Comparison of ENCODE assay signal across 9 mouse cellular contexts in genomic region chr3:27189320-27190261, GRCm38 (mm10). TPM values are rescaled to one million over a fixed set of nuclear protein-coding genes. Genes with fewer than 3 reads are reported as not detected.
DNase-seq lines count a peak whose midpoint lies in the region; ATAC-seq and TF ChIP-seq lines count a peak whose summit lies in the region.
"Had no signal": no experiment of that assay in that cellular context is flagged by ENCODE, and none has a peak within 500 bp of the region (broad histone marks: within the 10 kb centered on the region; RNA-seq: fewer than 3 reads in every experiment).

No protein-coding gene starts in this region.

- H3K27ac ChIP-seq in liver, embryonic 11.5 days (ENCODE audit: low read depth, low read length), result no peak overlapping the region
- H3K27ac ChIP-seq in cerebellum, adult 2 months (ENCODE audit: insufficient read depth, low read length), result no peak overlapping the region
- H3K27ac ChIP-seq in layer of hippocampus, adult 2 months, result peak overlapping the region; percentile 47
- H3K27ac ChIP-seq: heart, embryonic 15.5 days had no signal

- TF ChIP-seq CTCF in cerebellum, adult 2 months (IDR thresholded peaks at IDR 0.05; ENCODE audit: borderline replicate concordance, insufficient read depth, low read depth, low read length), result no peak
- no peak for TF ChIP-seq CTCF in layer of hippocampus, adult 2 months (conservative IDR thresholded peaks at IDR 0.05)

- peak; percentile 54 for DNase-seq in liver
- no peak for DNase-seq in liver, embryonic 11.5 days (ENCODE audit: low spot score)
- DNase-seq in cerebellum, adult 2 months, result peak; percentile 50 to 52
- peak; percentile 45 to 72 for DNase-seq in heart, adult 9 months (ENCODE audit: low spot score in 2 of 2)
- peak; percentile 79 to 85 for DNase-seq in layer of hippocampus, adult 2 months (ENCODE audit: low spot score in 2 of 2)
- peak; percentile 93 for DNase-seq in lung, postnatal 36 days
- DNase-seq in urinary bladder, postnatal 10 days (ENCODE audit: low spot score), result peak; percentile 32
- DNase-seq in T-cell, adult 2 months (ENCODE audit: low spot score), result no peak

- no peak overlapping the region for H3K4me3 ChIP-seq in liver, embryonic 11.5 days (ENCODE audit: low read depth, low read length)
- no peak overlapping the region for H3K4me3 ChIP-seq in cerebellum, adult 2 months (replicated peaks; ENCODE audit: insufficient read depth, low read depth, low read length)
- H3K4me3 ChIP-seq in layer of hippocampus, adult 2 months, result no peak overlapping the region; the same call in 1 of the 2 replicates
- H3K4me3 ChIP-seq: heart, embryonic 15.5 days had no signal

- WGBS in liver, embryonic 11.5 days, result 79% methylated on average over 14 of the region's 14 CpGs
- WGBS in cerebellum, adult 2 months, result 54% methylated on average over 14 of the region's 14 CpGs

- ATAC-seq in liver, embryonic 11.5 days (replicated peaks; ENCODE audit: low FRiP score), result no peak

- TF ChIP-seq POLR2A in cerebellum, adult 2 months (IDR thresholded peaks at IDR 0.05; ENCODE audit: borderline replicate concordance, insufficient read depth, low read length), result no peak

- no peak overlapping the region for H3K9ac ChIP-seq in liver, embryonic 11.5 days (ENCODE audit: low read depth, low read length)
- H3K9ac ChIP-seq: heart, embryonic 15.5 days had no signal

- no peaks in the 10 kb centered on the region for H3K27me3 ChIP-seq in liver, embryonic 11.5 days (replicated peaks; ENCODE audit: control insufficient read depth, insufficient read depth, low read length)
- H3K27me3 ChIP-seq in cerebellum, adult 2 months (ENCODE audit: control insufficient read depth, insufficient read depth, low read length), result no peaks in the 10 kb centered on the region
- H3K27me3 ChIP-seq: heart, embryonic 15.5 days had no signal

- no peaks in the 10 kb centered on the region for H3K36me3 ChIP-seq in liver, embryonic 11.5 days (ENCODE audit: control insufficient read depth, insufficient read depth, low read length)
- H3K36me3 ChIP-seq: heart, embryonic 15.5 days had no signal

- peaks cover 8% of the 10 kb centered on the region for H3K4me1 ChIP-seq in liver, embryonic 11.5 days (replicated peaks; ENCODE audit: control insufficient read depth, insufficient read depth, low read length)
- H3K4me1 ChIP-seq in cerebellum, adult 2 months (ENCODE audit: control insufficient read depth, insufficient read depth, low read length), result peaks cover 7% of the 10 kb centered on the region

- no peak overlapping the region for H3K4me2 ChIP-seq in liver, embryonic 11.5 days
- H3K4me2 ChIP-seq: heart, embryonic 15.5 days had no signal

- H3K9me3 ChIP-seq in liver, embryonic 11.5 days (ENCODE audit: control insufficient read depth, low read length), result no peaks in the 10 kb centered on the region
- H3K9me3 ChIP-seq: heart, embryonic 15.5 days had no signal

RNA-seq across cellular contexts. Expression of gene Nceh1, which starts 6.8 kb away (rescaled TPM):
- polyA plus RNA-seq in liver, embryonic 11.5 days (2014; fragmentation: Nextera tagmentation; extraction: Ambion mirVana), result 4.2 and 5.0 TPM in 2 replicates
- 51.5 and 55.8 TPM in 2 replicates for polyA plus RNA-seq in cerebellum, adult 2 months (2012; rRNA removed)
- total RNA-seq in layer of hippocampus, adult 2 months (2021), result 100 to 1,000 TPM; 108 to 115 TPM

RNA-seq across cellular contexts. Expression of gene Ect2, which starts 35.9 kb away (rescaled TPM):
- 52.3 and 56.5 TPM in 2 replicates for polyA plus RNA-seq in liver, embryonic 11.5 days (2014; fragmentation: Nextera tagmentation; extraction: Ambion mirVana)
- 0.49 and 0.65 TPM in 2 replicates for polyA plus RNA-seq in cerebellum, adult 2 months (2012; rRNA removed)
- total RNA-seq in layer of hippocampus, adult 2 months (2021), result 1 to 10 TPM; 1.7 to 1.9 TPM

Comparison
In these comparisons a context has a peak if more than half of its experiments do, and no peak if none do; other contexts are left out.
1. DNase-seq: peak in liver (single experiment), cerebellum, adult 2 months (2 of 2), heart, adult 9 months (2 of 2), layer of hippocampus, adult 2 months (2 of 2), lung, postnatal 36 days (single experiment) and urinary bladder, postnatal 10 days (single experiment); none in liver, embryonic 11.5 days (single experiment) and T-cell, adult 2 months (single experiment).
2. RNA of gene Ect2, which starts 35.9 kb away (polyA plus RNA-seq): 52.3 to 56.5 TPM in liver, embryonic 11.5 days; 0.49 to 0.65 TPM in cerebellum, adult 2 months; every median in the first group is over 10 times any median in the second.